Mouse (Mus musculus): ENCODE data around the gene Cd300e. TPM values are rescaled to one million over a fixed set of nuclear protein-coding genes. Genes with fewer than 3 reads are reported as not detected.

The Cd300e gene
- not detected in 2 replicates for polyA plus RNA-seq (2015; fragmentation: Nextera tagmentation; extraction: Ambion mirVana)

DNA sequence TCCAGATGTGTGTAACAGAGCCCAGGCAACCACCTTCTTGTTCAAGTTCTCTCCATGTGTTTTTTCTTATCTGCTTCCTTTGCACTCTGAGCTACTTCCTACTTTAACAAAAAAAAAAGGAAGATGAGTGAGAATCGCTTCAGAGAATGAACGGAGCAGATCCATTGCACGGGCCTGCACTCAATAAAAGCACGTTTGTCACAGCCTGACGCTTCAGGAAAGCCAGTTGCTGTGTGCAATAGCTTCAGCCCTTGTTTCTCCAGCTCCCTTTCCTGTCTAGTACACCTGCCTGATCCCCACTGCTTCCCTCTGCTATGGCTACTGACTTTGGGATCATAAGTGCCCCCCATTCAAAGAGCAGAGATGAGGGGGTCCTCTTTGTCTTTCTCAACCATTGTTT, at the start of gene Cd300e:
Gene Cd300e, minus strand, starts transcription at position 101 of the 400 bp plus-strand sequence.
- H3K4me3 ChIP-seq, result no peak within 1 kb of the TSS
- no peak within 1 kb of the TSS for H3K4me2 ChIP-seq
- no peaks in the 10 kb centered on the region for H3K9me3 ChIP-seq
- H3K27ac ChIP-seq (replicated peaks), result no peak within 1 kb of the TSS
- no peaks in the 10 kb centered on the region for H3K4me1 ChIP-seq (replicated peaks)
- no peak within 1 kb of the TSS for H3K9ac ChIP-seq
- 33% methylated on average over 5 of the region's 5 CpGs for WGBS
- no peak for ATAC-seq (ENCODE audit: low read depth)
- no peaks in the 10 kb centered on the region for H3K36me3 ChIP-seq
- peaks cover 9% of the 10 kb centered on the region; the same call in 1 of the 2 replicates for H3K27me3 ChIP-seq

DNA sequence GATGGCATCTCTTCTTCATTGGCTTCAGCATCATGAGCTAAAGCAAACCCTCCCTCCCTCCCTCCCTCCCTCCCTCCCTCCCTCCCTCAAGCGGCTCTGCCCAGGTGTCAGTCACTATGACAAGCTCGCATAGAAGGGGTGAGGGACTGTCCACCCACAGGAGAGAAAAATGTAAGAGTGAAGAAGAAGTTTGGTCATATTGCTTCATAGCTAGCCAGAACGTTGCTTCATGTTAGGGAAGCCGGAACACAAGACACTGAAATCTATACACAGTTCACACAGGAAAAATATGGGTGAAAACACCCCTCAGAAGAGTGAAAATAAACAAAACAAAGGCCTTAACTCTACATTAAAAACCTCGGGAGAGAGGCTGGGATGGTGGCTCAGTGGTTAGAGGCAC, 48.3 kb upstream of the Cd300e start:
- Histone ChIP-seq H3K27me3 (no peaks in the 10 kb centered on the region), H3K27ac (replicated peaks) (no peak overlapping the region), H3K4me2 (no peak overlapping the region), H3K9ac (no peak overlapping the region), H3K4me1 (replicated peaks) (peaks cover 8% of the 10 kb centered on the region), H3K4me3 (no peak overlapping the region), H3K9me3 (no peaks in the 10 kb centered on the region), H3K36me3 (no peaks in the 10 kb centered on the region)
- no peak for ATAC-seq (ENCODE audit: low read depth)
- whole genome bisulfite sequencing, result 85% methylated on average over 4 of the region's 5 CpGs

DNA sequence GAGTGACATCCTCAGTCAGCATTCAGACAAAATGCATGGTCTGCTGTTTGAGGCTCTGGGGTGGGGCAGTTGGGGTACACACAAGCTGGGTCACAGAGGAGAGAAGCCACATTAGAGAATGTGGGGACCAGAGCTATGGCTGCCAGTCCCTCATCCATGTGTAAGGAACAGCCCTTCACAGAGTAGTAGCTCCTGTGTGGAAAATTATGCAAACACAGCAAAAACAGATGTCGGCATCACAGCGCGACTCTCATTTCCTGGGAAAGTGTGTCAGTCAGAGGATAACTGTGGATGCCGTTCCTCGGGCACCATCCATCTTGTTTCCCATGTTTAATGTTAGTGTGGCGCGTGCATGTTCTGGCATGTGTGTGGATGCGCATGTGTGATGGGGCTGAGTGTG, 46.2 kb upstream of the Cd300e start:
- Histone ChIP-seq H3K9me3 (no peaks in the 10 kb centered on the region), H3K27me3 (no peaks in the 10 kb centered on the region), H3K9ac (no peak overlapping the region), H3K4me1 (replicated peaks) (peaks cover 8% of the 10 kb centered on the region), H3K4me2 (no peak overlapping the region), H3K4me3 (no peak overlapping the region), H3K36me3 (no peaks in the 10 kb centered on the region), H3K27ac (replicated peaks) (no peak overlapping the region)
- WGBS, result 84% methylated on average over 8 of the region's 8 CpGs
- ATAC-seq (ENCODE audit: low read depth), result no peak

DNA sequence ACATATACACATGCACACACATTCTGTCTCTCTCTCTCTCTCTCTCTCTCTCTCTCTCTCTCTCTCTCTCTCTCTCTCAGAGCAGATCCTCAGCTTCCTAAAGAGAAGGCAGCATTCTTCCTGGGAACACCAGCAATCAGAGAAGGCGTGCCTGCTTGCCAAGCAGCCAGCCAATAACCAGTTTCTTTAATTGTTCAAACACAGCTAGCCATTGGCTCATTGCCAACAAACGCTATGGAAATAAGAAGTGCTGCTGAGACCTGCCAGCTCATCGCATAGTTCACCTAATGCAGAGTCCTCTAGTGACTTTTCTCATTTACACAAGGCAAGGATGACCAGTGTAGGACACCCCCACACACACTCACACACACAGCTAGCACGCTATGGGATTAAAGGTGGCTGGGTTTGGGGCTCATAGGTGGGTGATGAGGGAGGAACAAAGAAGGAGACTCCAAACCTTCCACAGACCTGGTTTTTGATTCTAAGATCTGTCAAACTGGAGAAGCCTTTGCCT, 45.5 kb upstream of the Cd300e start:
- Histone ChIP-seq H3K4me3 (no peak overlapping the region), H3K9ac (no peak overlapping the region), H3K27ac (replicated peaks) (no peak overlapping the region), H3K4me1 (replicated peaks) (peaks cover 8% of the 10 kb centered on the region), H3K27me3 (no peaks in the 10 kb centered on the region), H3K36me3 (no peaks in the 10 kb centered on the region), H3K9me3 (no peaks in the 10 kb centered on the region), H3K4me2 (no peak overlapping the region)
- peak; percentile 50; the same call in 1 of the 2 replicates for ATAC-seq (ENCODE audit: low read depth)
- 30% methylated on average over 4 of the region's 4 CpGs for WGBS

DNA sequence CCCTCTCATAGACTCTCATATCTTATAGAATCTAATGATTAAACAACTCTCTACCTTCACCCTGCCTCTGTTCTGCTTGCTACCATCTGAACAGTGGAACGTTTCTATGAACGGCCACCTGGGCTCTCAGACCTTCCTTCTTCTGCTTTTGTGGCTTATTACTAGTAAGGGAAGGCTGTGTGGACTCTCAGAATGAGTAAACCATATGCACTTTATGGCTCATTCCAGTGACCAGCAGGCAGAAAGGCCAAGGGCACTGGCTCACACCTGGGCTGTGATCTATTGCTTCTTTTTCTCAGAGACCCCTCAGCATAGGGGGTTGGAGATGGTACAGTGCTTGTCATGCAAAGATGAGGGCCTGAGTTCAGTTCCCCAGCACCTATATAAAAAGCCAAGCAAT, 44.7 kb upstream of the Cd300e start:
- Histone ChIP-seq H3K27ac (replicated peaks) (no peak overlapping the region), H3K27me3 (no peaks in the 10 kb centered on the region), H3K4me1 (replicated peaks) (peaks cover 8% of the 10 kb centered on the region), H3K4me3 (no peak overlapping the region), H3K9ac (no peak overlapping the region), H3K36me3 (no peaks in the 10 kb centered on the region), H3K4me2 (no peak overlapping the region), H3K9me3 (no peaks in the 10 kb centered on the region)
- WGBS, result 95% methylated on average over 2 of the region's 2 CpGs
- no peak for ATAC-seq (ENCODE audit: low read depth)

DNA sequence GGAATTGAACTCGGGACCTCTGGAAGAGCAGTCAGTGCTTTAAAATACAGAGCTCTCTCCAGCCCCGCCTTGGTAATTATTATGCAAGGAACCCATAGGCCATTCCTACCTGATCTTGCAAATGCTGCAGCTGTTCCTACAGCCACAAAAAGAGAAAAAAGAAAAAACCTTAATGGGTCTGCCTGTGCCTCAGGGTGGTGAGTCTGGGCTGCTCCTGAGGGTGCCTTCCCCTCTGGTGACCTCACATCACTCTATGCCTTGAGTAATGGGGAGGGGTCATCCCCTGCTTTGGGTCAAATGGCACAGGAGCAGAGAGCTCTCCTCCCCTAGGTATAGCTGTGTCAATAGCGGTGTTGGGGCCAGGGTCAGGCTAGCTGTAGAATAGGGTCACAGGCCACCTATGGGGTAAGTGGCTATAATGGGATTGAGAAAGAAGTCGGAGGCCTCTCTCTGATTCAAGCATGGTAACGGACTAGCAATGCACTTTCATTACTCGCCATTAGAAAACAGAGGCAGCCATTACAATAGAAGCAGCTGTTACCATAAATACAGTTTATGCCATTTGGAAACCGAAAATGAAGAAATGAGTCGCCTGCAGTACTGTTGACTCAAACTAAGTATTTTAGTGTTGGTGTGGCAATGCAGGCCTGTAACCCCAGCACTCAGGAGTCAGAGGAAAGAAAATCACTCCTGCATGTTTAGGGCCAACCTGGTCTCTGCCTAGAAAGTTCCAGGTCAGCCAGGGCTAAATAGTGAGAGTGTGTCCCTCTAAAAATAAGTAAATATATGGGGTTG, 43.0 kb upstream of the Cd300e start:
- H3K36me3 ChIP-seq, result no peaks in the 10 kb centered on the region
- H3K27me3 ChIP-seq, result no peaks in the 10 kb centered on the region
- WGBS, result 48% methylated on average over 8 of the region's 8 CpGs
- peaks cover 8% of the 10 kb centered on the region for H3K4me1 ChIP-seq (replicated peaks)
- no peaks in the 10 kb centered on the region for H3K9me3 ChIP-seq
- no peak overlapping the region for H3K9ac ChIP-seq
- H3K4me3 ChIP-seq, result no peak overlapping the region
- H3K4me2 ChIP-seq, result no peak overlapping the region
- ATAC-seq (ENCODE audit: low read depth), result no peak
- H3K27ac ChIP-seq (replicated peaks), result no peak overlapping the region

DNA sequence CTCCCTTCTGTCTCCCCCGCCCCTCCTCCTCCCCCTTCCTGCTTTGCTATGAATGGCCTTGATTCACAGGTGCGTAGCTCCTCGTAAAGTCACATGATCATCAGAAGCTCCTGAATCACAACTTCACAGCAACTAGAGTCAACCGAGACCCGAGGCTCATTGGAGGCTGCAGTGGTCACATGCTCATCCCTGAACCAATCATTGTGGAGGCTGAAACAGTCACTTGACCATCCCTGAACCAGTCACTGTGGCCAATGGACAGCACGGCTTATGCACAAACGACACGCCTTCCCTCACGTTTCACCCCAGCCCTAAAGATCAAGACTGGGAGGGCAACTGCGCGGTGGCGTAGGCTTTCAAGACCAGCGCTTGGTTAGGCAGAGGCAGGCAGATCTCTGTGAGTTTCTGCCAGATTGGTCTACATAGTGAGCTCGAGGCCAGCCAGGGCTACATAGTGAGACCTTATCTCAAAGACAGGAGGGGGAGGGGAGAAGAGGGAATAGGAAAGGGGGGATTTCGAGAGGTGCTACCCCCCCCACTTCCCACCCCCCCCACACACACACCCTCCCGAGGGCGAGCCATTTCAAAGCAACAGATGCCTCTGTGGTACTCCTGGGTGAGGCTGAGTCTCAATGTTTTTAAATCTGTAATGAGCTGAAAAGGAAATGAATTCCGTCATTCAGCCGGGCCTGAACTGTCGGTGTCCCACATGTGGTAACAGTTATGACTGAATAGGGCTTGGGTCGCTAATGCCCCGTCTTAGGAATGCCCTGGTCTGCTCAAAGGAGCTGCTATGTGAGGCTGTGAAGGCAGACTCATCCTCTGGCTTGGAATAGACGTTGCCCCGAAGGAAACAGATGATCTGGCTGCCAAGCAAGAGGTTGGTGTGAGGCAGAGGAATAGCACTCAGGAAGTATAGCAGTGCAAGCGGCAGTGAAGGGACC, 41.8 kb upstream of the Cd300e start:
- Histone ChIP-seq H3K36me3 (no peaks in the 10 kb centered on the region), H3K4me2 (no peak overlapping the region), H3K9ac (no peak overlapping the region), H3K9me3 (no peaks in the 10 kb centered on the region), H3K27ac (replicated peaks) (no peak overlapping the region), H3K27me3 (no peaks in the 10 kb centered on the region), H3K4me3 (no peak overlapping the region), H3K4me1 (replicated peaks) (peaks cover 15% of the 10 kb centered on the region)
- no peak for ATAC-seq (ENCODE audit: low read depth)
- 88% methylated on average over 25 of the region's 25 CpGs for WGBS

DNA sequence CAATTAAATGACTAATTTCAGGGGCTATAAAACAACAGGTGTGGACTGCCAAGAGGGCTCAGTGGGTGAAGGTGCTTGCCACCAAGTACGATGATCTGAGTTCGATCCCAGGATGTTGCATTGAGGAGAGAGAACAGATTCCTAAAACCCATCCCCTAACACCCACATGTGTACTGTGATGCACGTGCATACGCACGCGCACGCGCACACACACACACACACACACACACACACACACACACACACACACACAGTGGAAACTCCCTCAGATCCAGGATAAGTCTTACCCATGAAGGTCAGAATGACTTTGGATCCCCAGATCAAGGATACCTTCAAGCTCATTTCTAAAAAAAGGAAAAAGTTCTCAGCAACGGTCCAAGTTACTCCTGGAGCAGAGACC, 40.1 kb upstream of the Cd300e start:
- H3K4me1 ChIP-seq (replicated peaks), result peaks cover 19% of the 10 kb centered on the region
- ATAC-seq (ENCODE audit: low read depth), result no peak
- H3K4me2 ChIP-seq, result no peak overlapping the region
- H3K36me3 ChIP-seq, result no peaks in the 10 kb centered on the region
- H3K27ac ChIP-seq (replicated peaks), result no peak overlapping the region
- H3K27me3 ChIP-seq, result no peaks in the 10 kb centered on the region
- H3K4me3 ChIP-seq, result no peak overlapping the region
- no peaks in the 10 kb centered on the region for H3K9me3 ChIP-seq
- H3K9ac ChIP-seq, result no peak overlapping the region
- 89% methylated on average over 9 of the region's 9 CpGs for WGBS

DNA sequence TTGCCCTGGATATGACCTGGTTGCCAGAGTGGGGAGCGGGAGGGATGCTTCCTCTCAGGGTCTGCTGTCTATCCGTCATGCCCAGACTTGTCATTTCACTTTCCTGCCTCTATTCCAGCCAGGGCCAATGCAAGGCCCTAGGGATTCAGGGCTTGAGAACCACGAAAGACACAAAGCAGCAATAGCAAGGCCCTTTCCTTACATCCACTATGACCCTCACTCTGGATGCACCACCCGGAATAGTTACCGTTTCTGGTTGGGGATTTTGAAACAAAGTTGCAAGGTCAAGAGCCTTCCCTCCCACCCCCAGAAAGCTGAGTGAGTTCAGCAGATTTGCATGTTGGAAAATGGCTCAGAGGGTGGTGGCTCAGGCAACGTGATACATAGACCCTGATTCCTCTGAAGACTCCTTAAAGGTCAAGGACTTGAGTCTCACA, 39.7 kb upstream of the Cd300e start:
- WGBS, result 58% methylated on average over 6 of the region's 6 CpGs
- H3K27ac ChIP-seq (replicated peaks), result no peak overlapping the region
- H3K4me1 ChIP-seq (replicated peaks), result peaks cover 14% of the 10 kb centered on the region
- H3K4me3 ChIP-seq, result no peak overlapping the region
- H3K9me3 ChIP-seq, result no peaks in the 10 kb centered on the region
- no peak for ATAC-seq (ENCODE audit: low read depth)
- no peak overlapping the region for H3K4me2 ChIP-seq
- no peaks in the 10 kb centered on the region for H3K27me3 ChIP-seq
- H3K36me3 ChIP-seq, result no peaks in the 10 kb centered on the region
- H3K9ac ChIP-seq, result no peak overlapping the region

DNA sequence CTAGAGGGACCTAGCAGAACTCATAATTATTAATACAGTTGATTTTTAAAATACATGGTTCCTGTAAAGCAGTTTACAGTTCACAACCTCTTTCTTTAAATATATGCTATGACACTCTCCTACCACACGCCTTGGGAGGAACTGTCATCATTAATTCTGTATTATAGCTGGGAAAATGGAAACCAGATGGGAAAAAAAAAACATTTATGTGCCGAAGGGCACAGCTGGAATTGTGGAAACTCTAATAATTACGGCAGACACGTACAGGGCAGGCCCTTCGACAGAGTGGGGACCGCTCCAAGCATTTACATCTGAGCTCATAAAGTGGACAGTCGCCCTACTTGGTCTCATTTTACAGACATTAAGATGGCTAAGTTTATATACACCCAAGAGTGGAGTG, 38.8 kb upstream of the Cd300e start:
- Histone ChIP-seq H3K27me3 (no peaks in the 10 kb centered on the region), H3K4me3 (no peak overlapping the region), H3K4me2 (no peak overlapping the region), H3K4me1 (replicated peaks) (peaks cover 14% of the 10 kb centered on the region), H3K36me3 (no peaks in the 10 kb centered on the region), H3K27ac (replicated peaks) (no peak overlapping the region), H3K9ac (no peak overlapping the region), H3K9me3 (no peaks in the 10 kb centered on the region)
- 59% methylated on average over 7 of the region's 7 CpGs for WGBS
- no peak for ATAC-seq (ENCODE audit: low read depth)

DNA sequence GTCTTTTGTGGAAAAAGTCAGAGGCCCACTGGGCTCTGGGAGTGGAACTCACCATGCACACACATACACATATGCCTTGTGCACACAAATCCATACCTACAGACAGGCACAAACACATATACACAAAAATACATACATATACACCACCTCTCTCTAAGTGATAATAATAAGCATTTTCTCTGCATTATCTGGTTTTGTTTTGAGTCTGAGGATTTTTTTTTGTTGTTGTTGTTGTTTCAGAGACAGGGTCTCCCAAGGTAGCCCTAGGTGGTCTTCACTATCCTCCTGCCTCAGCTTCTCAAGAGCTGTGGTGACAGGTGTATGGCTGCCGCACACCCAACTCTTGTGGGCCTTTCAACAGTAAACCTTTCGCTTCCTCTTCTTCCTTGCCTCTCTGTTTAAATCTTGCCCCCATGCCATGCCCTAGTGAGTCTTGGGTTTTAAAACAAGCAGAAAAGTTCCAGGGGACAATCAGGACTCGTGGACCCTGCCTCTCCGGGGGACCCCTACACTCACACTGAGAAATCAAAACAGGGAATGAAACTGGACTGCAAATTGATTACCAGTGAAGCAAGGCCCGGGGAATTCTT, 38.1 kb upstream of the Cd300e start:
- Histone ChIP-seq H3K36me3 (no peaks in the 10 kb centered on the region), H3K9ac (no peak overlapping the region), H3K4me3 (no peak overlapping the region), H3K27me3 (no peaks in the 10 kb centered on the region), H3K27ac (replicated peaks) (no peak overlapping the region), H3K4me1 (replicated peaks) (peaks cover 14% of the 10 kb centered on the region), H3K9me3 (no peaks in the 10 kb centered on the region), H3K4me2 (no peak overlapping the region)
- ATAC-seq (ENCODE audit: low read depth), result no peak
- WGBS, result 76% methylated on average over 5 of the region's 5 CpGs

Data from neural tube, embryonic 13.5 days (tissue).